Mouse (Mus musculus) CH12.LX (cell line): ENCODE data around the gene Trappc3. TPM values are rescaled to one million over a fixed set of nuclear protein-coding genes. Genes with fewer than 3 reads are reported as not detected.

ENCODE experiments used
- DNase-seq: peaks from one replicate; pipeline ENCODE4 v3.0.0-alpha.2; 2013; ENCODE audit errors: extremely low read depth
- H3K27ac ChIP-seq: 2 replicates; pipeline ENCODE4 v1.5.1; 2012; ENCODE audit warnings: low read depth, mild to moderate bottlenecking, control low read depth, moderate library complexity; ENCODE audit not compliant: insufficient read depth
- H3K27me3 ChIP-seq: replicated peaks from 2 replicates; pipeline ENCODE3; 2012; ENCODE audit warnings: inconsistent platforms
- H3K36me3 ChIP-seq, 2 experiments: replicated peaks in 1 of 2; 2 replicates each; pipeline versions ENCODE3 to v1.6.1; 2012; ENCODE audit warnings: inconsistent platforms in 1 of 2, low read length in 1 of 2, mild to moderate bottlenecking in 1 of 2, mixed read lengths in 1 of 2, moderate library complexity in 1 of 2; ENCODE audit not compliant: control insufficient read depth in 1 of 2, insufficient read depth in 1 of 2
- H3K4me1 ChIP-seq, 2 experiments: 2 replicates each; pipeline ENCODE4 v1.6.1; 2012; ENCODE audit warnings: inconsistent platforms in 1 of 2, moderate library complexity in 1 of 2; ENCODE audit not compliant: insufficient read depth in 2 of 2, control insufficient read depth in 1 of 2
- H3K4me2 ChIP-seq: 2 replicates; pipeline ENCODE4 v1.6.1; 2012; ENCODE audit warnings: low read depth, mild to moderate bottlenecking, control low read depth; ENCODE audit not compliant: poor library complexity, insufficient read depth, severe bottlenecking
- H3K4me3 ChIP-seq, 3 experiments: fragments of 150-350 bp in 1 of 3; sonication (generic) in 1 of 3; replicated peaks in 1 of 3; 2 replicates each; pipeline versions ENCODE3 to v1.5.1; 2011 to 2012; ENCODE audit warnings: low read depth in 2 of 3, low read length in 2 of 3, mild to moderate bottlenecking in 2 of 3, moderate library complexity in 2 of 3, control low read depth in 1 of 3, improper control_type of control experiment in 1 of 3, inconsistent platforms in 1 of 3, mixed read lengths in 1 of 3; ENCODE audit not compliant: poor library complexity in 1 of 3
- H3K79me2 ChIP-seq: replicated peaks from 2 replicates; pipeline ENCODE4 v1.6.1; 2012; ENCODE audit warnings: mild to moderate bottlenecking, moderate library complexity; ENCODE audit not compliant: control insufficient read depth, poor library complexity, insufficient read depth, severe bottlenecking; ENCODE audit errors: extremely low read depth
- H3K9ac ChIP-seq: 2 replicates; pipeline ENCODE4 v1.6.1; 2012; ENCODE audit warnings: low read depth, mild to moderate bottlenecking, control low read depth, moderate library complexity; ENCODE audit not compliant: insufficient read depth
- H3K9me3 ChIP-seq: replicated peaks from 2 replicates; pipeline ENCODE3; 2012; ENCODE audit warnings: low read length, inconsistent platforms, mixed read lengths
- BHLHE40 ChIP-seq: IDR thresholded peaks from 2 replicates; pipeline ENCODE4 v1.6.1; 2011; ENCODE audit warnings: mild to moderate bottlenecking, low read depth, low read length, improper control_type of control experiment
- CHD1 ChIP-seq: IDR thresholded peaks from 2 replicates; pipeline ENCODE4 v1.6.1; 2012; ENCODE audit warnings: low read depth, low read length, improper control_type of control experiment, inconsistent platforms
- CHD2 ChIP-seq: IDR thresholded peaks from 2 replicates; pipeline ENCODE4 v1.6.1; 2011; ENCODE audit warnings: low read length, improper control_type of control experiment
- CTCF ChIP-seq, 2 experiments: IDR thresholded peaks in 1 of 2; conservative IDR thresholded peaks in 1 of 2; 2 replicates each; pipeline ENCODE4 v1.5.1; 2011 to 2012; ENCODE audit warnings: low read depth in 2 of 2, low read length in 2 of 2, improper control_type of control experiment in 1 of 2, inconsistent platforms in 1 of 2, mild to moderate bottlenecking in 1 of 2, moderate library complexity in 1 of 2
- E2F4 ChIP-seq: IDR thresholded peaks from 2 replicates; pipeline ENCODE4 v1.6.1; 2011; ENCODE audit warnings: low read depth, low read length, improper control_type of control experiment; ENCODE audit not compliant: insufficient replicate concordance
- ELF1 ChIP-seq: IDR thresholded peaks from 2 replicates; pipeline ENCODE4 v1.6.1; 2014; ENCODE audit warnings: low read depth, mild to moderate bottlenecking, inconsistent platforms, low read length, improper control_type of control experiment
- HCFC1 ChIP-seq: IDR thresholded peaks from 2 replicates; pipeline ENCODE4 v1.6.1; 2012; ENCODE audit warnings: low read depth, mild to moderate bottlenecking, inconsistent platforms, low read length, improper control_type of control experiment
- JUN ChIP-seq: IDR thresholded peaks from 2 replicates; pipeline ENCODE4 v1.6.1; 2011; ENCODE audit warnings: low read depth, mild to moderate bottlenecking, low read length, improper control_type of control experiment, moderate library complexity; ENCODE audit not compliant: insufficient read depth
- KAT2A ChIP-seq: IDR thresholded peaks from 2 replicates; pipeline ENCODE4 v1.6.1; 2012; ENCODE audit warnings: low read length, improper control_type of control experiment, inconsistent platforms; ENCODE audit not compliant: insufficient replicate concordance
- MAFK ChIP-seq: IDR thresholded peaks from 2 replicates; pipeline ENCODE4 v1.6.1; 2011; ENCODE audit warnings: low read length, improper control_type of control experiment; ENCODE audit not compliant: insufficient replicate concordance
- MAX ChIP-seq: IDR thresholded peaks from 2 replicates; pipeline ENCODE4 v1.6.1; 2011; ENCODE audit warnings: low read length, improper control_type of control experiment
- MEF2A ChIP-seq: IDR thresholded peaks from 2 replicates; pipeline ENCODE4 v1.6.1; 2014; ENCODE audit warnings: low read depth, mild to moderate bottlenecking, inconsistent platforms, low read length, improper control_type of control experiment, borderline replicate concordance
- MXI1 ChIP-seq: IDR thresholded peaks from 2 replicates; pipeline ENCODE4 v1.6.1; 2011; ENCODE audit warnings: mild to moderate bottlenecking, low read depth, low read length, improper control_type of control experiment
- RCOR1 ChIP-seq: conservative IDR thresholded peaks from 2 replicates; pipeline ENCODE4 v1.6.1; 2012; ENCODE audit warnings: low read depth, mild to moderate bottlenecking, inconsistent platforms, low read length, improper control_type of control experiment
- SMC3 ChIP-seq: IDR thresholded peaks from 2 replicates; pipeline ENCODE4 v1.6.1; 2011; ENCODE audit warnings: low read depth, low read length, improper control_type of control experiment
- USF1 ChIP-seq: IDR thresholded peaks from 2 replicates; pipeline ENCODE4 v1.6.1; 2014; ENCODE audit warnings: low read depth, mild to moderate bottlenecking, inconsistent platforms, low read length, improper control_type of control experiment
- USF2 ChIP-seq: conservative IDR thresholded peaks from 2 replicates; pipeline ENCODE4 v1.6.1; 2011; ENCODE audit warnings: low read depth, low read length, improper control_type of control experiment
- ZC3H11A ChIP-seq: IDR thresholded peaks from 2 replicates; pipeline ENCODE4 v1.6.1; 2012; ENCODE audit warnings: low read depth, mild to moderate bottlenecking, inconsistent platforms, low read length, improper control_type of control experiment
- ZKSCAN1 ChIP-seq: IDR thresholded peaks from 2 replicates; pipeline ENCODE4 v1.6.1; 2012; ENCODE audit warnings: low read depth, inconsistent platforms, low read length, improper control_type of control experiment, borderline replicate concordance
- ZMIZ1 ChIP-seq: IDR thresholded peaks from 2 replicates; pipeline ENCODE4 v1.6.1; 2012; ENCODE audit warnings: low read depth, mild to moderate bottlenecking, inconsistent platforms, low read length, improper control_type of control experiment
- ZNF384 ChIP-seq: IDR thresholded peaks from 2 replicates; pipeline ENCODE4 v1.6.1; 2012; ENCODE audit warnings: low read depth, low read length, improper control_type of control experiment, inconsistent platforms
- dilution Hi-C: fragments of 300-500 bp; cut with MboI; formaldehyde crosslinking; loops from 2 replicates; pipeline ENCODE4 v1.14.3; 2020; ENCODE audit warnings: low sequenced_read_pairs; ENCODE audit not compliant: extremely low pct_unique_long_range_greater_than_20kb, extremely low pct_ligation_motif_present
- in situ Hi-C: fragments of 300-500 bp; cut with MboI; formaldehyde crosslinking; loops from 3 replicates; pipeline ENCODE4 v1.14.3; 2019; ENCODE audit warnings: low sequenced_read_pairs, low pct_ligation_motif_present, low pct_unique_long_range_greater_than_20kb, mixed read lengths
- polyA plus RNA-seq: library from polyadenylated mRNA; unstranded; fragments of >175 nt; gene quantifications from 2 replicates; pipeline ENCODE4 v1.2.1, GENCODE M21; 2012; ENCODE audit warnings: low read depth; ENCODE audit not compliant: insufficient read length
- total RNA-seq, 2 experiments: library from RNA; depleted of rRNA; stranded (reverse); fragments of 300-350 nt in 1 of 2; fragments of >200 nt in 1 of 2; gene quantifications; 2 replicates each; pipeline ENCODE4 v1.2.3; 2012 to 2014

Trappc3 gene
- total and polyA plus RNA-seq, 3 experiments = 72.7 to 94.8 (median 74.1) TPM

DNA sequence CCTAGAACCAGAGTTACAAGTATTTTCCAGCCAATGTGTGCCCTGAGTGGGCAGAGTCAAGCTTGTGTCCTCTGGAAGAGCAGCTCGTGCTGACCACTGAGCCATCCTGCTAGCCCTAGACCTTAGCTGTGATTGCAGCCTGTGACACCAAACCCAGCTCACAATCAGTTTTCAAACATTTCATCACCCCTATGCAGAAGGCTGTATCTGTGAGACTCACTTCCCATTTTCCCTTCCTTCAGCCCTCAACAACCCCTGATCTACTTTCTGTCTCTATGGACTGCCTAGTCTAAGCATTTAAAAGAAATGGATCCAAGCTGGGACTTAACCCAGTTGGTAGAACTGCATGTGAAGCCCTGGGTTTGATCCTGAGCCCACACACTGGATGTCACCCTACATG, 43.3 kb downstream of the Trappc3 start:
- Histone ChIP-seq H3K27me3 (peaks cover 24% of the 10 kb centered on the region), H3K4me3 (no peak overlapping the region), H3K9me3 (peaks cover 8% of the 10 kb centered on the region), H3K4me1 (peaks cover 0 to 18% of the 10 kb centered on the region in 2 experiments; a peak in 3 of 4 replicates), H3K27ac (no peak overlapping the region), H3K9ac (no peak overlapping the region), H3K4me2 (no peak overlapping the region), H3K36me3 (no peaks in the 10 kb centered on the region), H3K79me2 (no peaks in the 10 kb centered on the region)
- dilution Hi-C loops = no loop called here
- no peak for TF ChIP-seq MXI1
- TF ChIP-seq MAX = no peak
- no peak for TF ChIP-seq CTCF (conservative IDR thresholded peaks at IDR 0.05 in 1 of 2, IDR thresholded peaks at IDR 0.05 in 1 of 2; ENCODE audit: low read depth in 2 of 2, low read length in 2 of 2)
- no peak for TF ChIP-seq USF2
- TF ChIP-seq ZKSCAN1 = no peak
- TF ChIP-seq CHD1 = no peak
- no peak for TF ChIP-seq ZMIZ1
- no peak for TF ChIP-seq KAT2A
- no peak for TF ChIP-seq CHD2
- no peak for DNase-seq
- in situ Hi-C loops = loop anchor here (5.0 kb wide), 1 partner anchor 33 kb away; no protein-coding TSS in a partner anchor

DNA sequence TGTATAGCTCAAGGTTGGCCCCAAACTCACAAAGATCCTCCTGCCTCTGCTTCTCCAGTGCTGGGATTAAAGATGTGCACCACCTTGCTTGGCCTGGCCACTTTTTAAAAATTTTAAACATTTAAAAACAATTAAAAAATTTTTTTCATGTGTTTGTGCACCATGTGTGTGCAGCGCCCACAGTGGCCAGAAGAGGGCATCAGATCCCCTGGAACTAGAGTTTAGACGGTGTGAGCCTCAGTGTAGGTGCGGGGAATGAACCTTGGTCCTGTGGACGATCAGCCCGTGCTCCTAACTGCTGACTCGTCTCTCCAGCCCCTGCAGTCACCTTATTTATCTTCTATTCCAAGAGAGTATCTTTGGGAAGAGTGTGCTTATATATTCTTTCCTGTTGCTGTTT, 43.9 kb downstream of the Trappc3 start:
- Histone ChIP-seq H3K27ac (no peak overlapping the region), H3K4me2 (no peak overlapping the region), H3K9me3 (peaks cover 8% of the 10 kb centered on the region), H3K27me3 (peaks cover 18% of the 10 kb centered on the region), H3K4me1 (peaks cover 0 to 12% of the 10 kb centered on the region in 2 experiments; a peak in 3 of 4 replicates), H3K79me2 (no peaks in the 10 kb centered on the region), H3K36me3 (no peaks in the 10 kb centered on the region), H3K9ac (no peak overlapping the region), H3K4me3 (no peak overlapping the region)
- dilution Hi-C loops = no loop called here
- no peak for DNase-seq
- in situ Hi-C loops = loop anchor here (5.0 kb wide), 1 partner anchor 34 kb away; no protein-coding TSS in a partner anchor
- no peak for TF ChIP-seq ZNF384
- TF ChIP-seq MEF2A = no peak
- TF ChIP-seq RCOR1 = no peak
- no peak for TF ChIP-seq ZKSCAN1
- TF ChIP-seq BHLHE40 = no peak
- no peak for TF ChIP-seq SMC3
- TF ChIP-seq USF1 = no peak
- no peak for TF ChIP-seq MXI1
- TF ChIP-seq ELF1 = no peak
- TF ChIP-seq HCFC1 = no peak
- TF ChIP-seq MAFK = no peak
- no peak for TF ChIP-seq JUN
- TF ChIP-seq CTCF (conservative IDR thresholded peaks at IDR 0.05 in 1 of 2, IDR thresholded peaks at IDR 0.05 in 1 of 2; ENCODE audit: low read depth in 2 of 2, low read length in 2 of 2) = no peak
- no peak for TF ChIP-seq ZC3H11A
- no peak for TF ChIP-seq E2F4
- TF ChIP-seq ZMIZ1 = no peak
